Mouse (Mus musculus) adrenal gland, adult (tissue): ENCODE data around the gene Hmgn1.

Experiments
- DNase-seq, 2 experiments: peaks; one replicate each; pipeline ENCODE4 v3.0.0; 2022 to 2023; ENCODE audit warnings: low spot score in 1 of 2; ENCODE audit not compliant: inconsistent age in 2 of 2

Gene Hmgn1

GRCm38 (mm10) chr16:96127657-96128344, at the start of gene Hmgn1:
Gene Hmgn1, minus strand, starts transcription at chr16:96127729.
- peak; percentile 98 to 99 for DNase-seq

- no peak for DNase-seq
Observed at GRCm38 (mm10) chr16:96175399-96175798, 47.9 kb upstream of the Hmgn1 start.

GRCm38 (mm10) chr16:96173648-96174047, 46.1 kb upstream of the Hmgn1 start:
- DNase-seq = no peak

GRCm38 (mm10) chr16:96168837-96169236, 41.3 kb upstream of the Hmgn1 start:
- no peak for DNase-seq

GRCm38 (mm10) chr16:96165723-96166264, 38.3 kb upstream of the Hmgn1 start:
- DNase-seq = no peak

- DNase-seq = no peak
Observed at GRCm38 (mm10) chr16:96161336-96161735, 33.8 kb upstream of the Hmgn1 start.

GRCm38 (mm10) chr16:96160927-96161326, 33.4 kb upstream of the Hmgn1 start:
- no peak for DNase-seq

GRCm38 (mm10) chr16:96159794-96160346, 32.3 kb upstream of the Hmgn1 start:
- DNase-seq = no peak

GRCm38 (mm10) chr16:96159091-96159731, 31.7 kb upstream of the Hmgn1 start:
- peak; percentile 75 to 89 for DNase-seq

GRCm38 (mm10) chr16:96158511-96159080, 31.1 kb upstream of the Hmgn1 start:
- peak; percentile 52 to 79 for DNase-seq

GRCm38 (mm10) chr16:96157171-96157570, 29.6 kb upstream of the Hmgn1 start:
- DNase-seq = no peak

GRCm38 (mm10) chr16:96156019-96156418, 28.5 kb upstream of the Hmgn1 start:
- DNase-seq = no peak

- no peak for DNase-seq
Observed at GRCm38 (mm10) chr16:96154476-96154875, 26.9 kb upstream of the Hmgn1 start.

- peak; percentile 80 to 90 for DNase-seq
Observed at GRCm38 (mm10) chr16:96151551-96151950, 24.0 kb upstream of the Hmgn1 start.

- peak; percentile 91 to 93 for DNase-seq
Observed at GRCm38 (mm10) chr16:96150995-96151394, 23.5 kb upstream of the Hmgn1 start.

- DNase-seq = no peak
Observed at GRCm38 (mm10) chr16:96149311-96149710, 21.8 kb upstream of the Hmgn1 start.

GRCm38 (mm10) chr16:96148834-96149233, 21.3 kb upstream of the Hmgn1 start:
- peak; percentile 41 to 75 for DNase-seq

GRCm38 (mm10) chr16:96145814-96146213, 18.3 kb upstream of the Hmgn1 start:
- no peak for DNase-seq

- peak; percentile 100 for DNase-seq
Observed at GRCm38 (mm10) chr16:96145110-96145800, 17.7 kb upstream of the Hmgn1 start, which contains the start of gene Wrb. Gene Wrb, plus strand, starts transcription at chr16:96145407.

GRCm38 (mm10) chr16:96144748-96145109, 17.2 kb upstream of the Hmgn1 start:
- DNase-seq = peak in 1 of 2 experiments; percentile 32

GRCm38 (mm10) chr16:96128466-96128865, 937 bp upstream of the Hmgn1 start:
- DNase-seq = no peak
